Mouse (Mus musculus): ENCODE measurements around the gene Fdps. TPM values are rescaled to one million over a fixed set of nuclear protein-coding genes. Genes with fewer than 3 reads are reported as not detected.

Fdps gene
- total RNA-seq, 2 experiments from 2014 or later, result 165 to 177 TPM

DNA sequence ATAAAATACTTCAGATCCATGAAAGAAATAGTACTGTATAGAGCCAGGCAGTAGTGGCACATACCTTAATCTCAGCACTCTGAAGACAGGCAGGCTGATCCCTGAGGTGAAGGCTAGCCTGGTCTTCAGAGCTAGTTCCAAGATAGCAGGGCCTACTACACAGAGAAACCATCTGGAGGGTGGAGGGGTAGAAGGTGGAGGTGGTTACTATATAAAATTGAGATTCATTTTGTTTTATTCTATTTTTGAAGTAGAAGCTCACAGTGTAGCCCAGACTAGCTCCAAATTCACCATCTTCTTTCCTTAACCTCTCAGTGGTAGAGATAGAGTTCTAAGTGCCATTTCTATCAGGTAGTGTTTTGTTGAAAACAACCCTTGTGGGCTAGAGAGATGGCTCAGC lies 34.5 kb downstream of the Fdps start:
- DNase-seq (ENCODE audit: extremely low spot score in 1 of 2, low spot score in 2 of 2), result no peak
- intact Hi-C loops (cut with DNase I), result no loop called here

DNA sequence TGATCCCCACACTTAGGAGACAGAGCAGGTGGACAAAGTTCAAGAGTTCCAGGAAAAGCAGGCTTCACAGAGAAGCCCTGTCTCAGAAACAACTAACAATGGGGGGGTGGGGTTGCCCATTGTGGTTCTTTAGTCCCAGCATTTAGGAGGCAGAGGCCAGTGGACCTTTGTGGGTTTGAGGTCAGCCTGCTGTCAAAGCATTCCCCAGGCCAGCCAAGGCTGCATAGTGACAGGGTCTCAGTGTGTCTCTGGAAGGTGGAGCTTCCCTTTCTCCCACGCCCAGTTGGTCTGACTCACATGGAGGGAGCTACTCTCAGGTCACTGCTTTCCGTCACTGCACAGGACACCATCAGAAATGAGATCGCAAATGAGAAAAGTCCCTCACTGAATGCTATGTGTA lies 40.1 kb downstream of the Fdps start:
- intact Hi-C loops (cut with DNase I), result no loop called here
- DNase-seq (ENCODE audit: extremely low spot score in 1 of 2, low spot score in 2 of 2), result no peak

GRCm38 (mm10) chr3:89058783-89059182 lies 43.0 kb downstream of the Fdps start:
- DNase-seq (ENCODE audit: extremely low spot score in 1 of 2, low spot score in 2 of 2), result no peak

DNA sequence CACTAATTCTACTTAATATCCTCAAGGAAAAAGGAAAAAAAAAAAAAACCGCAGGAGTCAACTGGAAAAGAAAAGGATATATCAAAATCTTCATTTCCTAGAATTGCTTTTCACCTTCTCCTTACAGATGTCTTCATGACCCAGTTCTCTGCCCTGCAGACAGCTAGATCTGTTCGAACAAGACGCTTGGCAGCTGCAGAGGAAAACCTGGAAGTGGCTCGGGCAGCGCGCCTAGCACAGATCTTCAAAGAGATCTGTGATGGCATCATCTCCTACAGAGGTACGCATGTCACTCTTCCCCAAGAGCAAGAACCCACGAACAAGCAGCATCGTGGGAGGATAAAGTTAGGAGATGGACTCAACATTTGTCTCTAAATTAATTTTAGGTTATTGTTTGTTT lies 43.4 kb downstream of the Fdps start:
- intact Hi-C loops (cut with DNase I), result no loop called here
- no peak for DNase-seq (ENCODE audit: extremely low spot score in 1 of 2, low spot score in 2 of 2)

More at GRCm38 (mm10) chr3:89058783-89059182, 43.0 kb downstream of the Fdps start:
- intact Hi-C loops (cut with DNase I), result no loop called here

Other genes starting within 250 kb of the Fdps start
- gene Msto1, start 188.0 kb downstream of the Fdps start, total RNA-seq (2021), result 10 to 100 TPM; 28.9 to 31.9 TPM
- gene Ash1l, start 151.3 kb downstream of the Fdps start, total RNA-seq (2021), result 10 to 100 TPM; 59.9 to 62.0 TPM
- 100 to 1,000 TPM; 116 to 120 TPM for gene Dap3, start 150.8 kb downstream of the Fdps start, total RNA-seq (2021)
- 100 to 1,000 TPM; 208 to 210 TPM for gene Rusc1, start 8.6 kb downstream of the Fdps start, total RNA-seq (2021)
- gene Gm43738, start 860 bp downstream of the Fdps start, total RNA-seq (2021), result under 1 TPM in 1 of 2 experiments, not detected in 1; 0.19 TPM
- not detected for gene Pklr, start 34.2 kb upstream of the Fdps start, total RNA-seq (2021)
- 10 to 100 TPM; 37.0 to 48.6 TPM for gene Hcn3, start 58.2 kb upstream of the Fdps start, total RNA-seq (2021)
- gene Clk2, start 62.8 kb upstream of the Fdps start, total RNA-seq (2021), result 10 to 100 TPM; 42.3 to 47.3 TPM
- 10 to 100 TPM; 80.5 to 81.1 TPM for gene Scamp3, start 75.5 kb upstream of the Fdps start, total RNA-seq (2021)
- 10 to 100 TPM; 59.6 to 66.2 TPM for gene Fam189b, start 81.2 kb upstream of the Fdps start, total RNA-seq (2021)
- gene Gba, start 101.0 kb upstream of the Fdps start, total RNA-seq (2021), result 10 to 100 TPM; 66.2 to 68.0 TPM
- gene Thbs3, start 113.2 kb upstream of the Fdps start, total RNA-seq (2021), result 10 to 100 TPM; 27.8 to 31.4 TPM
- 100 to 1,000 TPM in 1 of 2 experiments, 10 to 100 TPM in 1; 98.6 to 102 TPM for gene Mtx1, start 125.1 kb upstream of the Fdps start, total RNA-seq (2021)
- 1 to 10 TPM in 1 of 2 experiments, under 1 TPM in 1; 0.58 to 1.8 TPM for gene Muc1, start 127.1 kb upstream of the Fdps start, total RNA-seq (2021)
- gene Krtcap2, start 144.0 kb upstream of the Fdps start, total RNA-seq (2021), result 10 to 100 TPM; 72.1 to 92.1 TPM
- gene Trim46, start 144.3 kb upstream of the Fdps start, total RNA-seq (2021), result 100 to 1,000 TPM; 112 to 118 TPM
- 10 to 100 TPM; 47.1 to 51.1 TPM for gene Dpm3, start 157.4 kb upstream of the Fdps start, total RNA-seq (2021)
- gene Slc50a1, start 168.6 kb upstream of the Fdps start, total RNA-seq (2021), result 10 to 100 TPM; 17.9 to 22.3 TPM
- gene Efna1, start 179.2 kb upstream of the Fdps start, total RNA-seq (2021), result 1 to 10 TPM; 3.3 to 4.4 TPM
- gene Efna3, start 221.0 kb upstream of the Fdps start, total RNA-seq (2021), result 10 to 100 TPM; 47.7 to 56.7 TPM
- 1 to 10 TPM in 1 of 2 experiments, under 1 TPM in 1; 0.34 to 1.1 TPM for gene Efna4, start 236.1 kb upstream of the Fdps start, total RNA-seq (2021)
- gene Adam15, start 248.0 kb upstream of the Fdps start, total RNA-seq (2021), result 10 to 100 TPM; 93.0 to 96.9 TPM